Mouse (Mus musculus) lung, postnatal 10 days (tissue): ENCODE measurements at regions not wholly inside any gene's neighbourhood (a gene's known extent, or its start where the extent isn't known, plus 50 kb on each side); places are given as distances from the start of the nearest gene placed in this dataset.

Experiments used
- DNase-seq: peaks from one replicate; pipeline ENCODE4 v3.0.0; 2021

- peak; percentile 89 for DNase-seq
Observed at GRCm38 (mm10) chr17:83276000-83276891, 61.2 kb downstream of the Pkdcc start.

DNA sequence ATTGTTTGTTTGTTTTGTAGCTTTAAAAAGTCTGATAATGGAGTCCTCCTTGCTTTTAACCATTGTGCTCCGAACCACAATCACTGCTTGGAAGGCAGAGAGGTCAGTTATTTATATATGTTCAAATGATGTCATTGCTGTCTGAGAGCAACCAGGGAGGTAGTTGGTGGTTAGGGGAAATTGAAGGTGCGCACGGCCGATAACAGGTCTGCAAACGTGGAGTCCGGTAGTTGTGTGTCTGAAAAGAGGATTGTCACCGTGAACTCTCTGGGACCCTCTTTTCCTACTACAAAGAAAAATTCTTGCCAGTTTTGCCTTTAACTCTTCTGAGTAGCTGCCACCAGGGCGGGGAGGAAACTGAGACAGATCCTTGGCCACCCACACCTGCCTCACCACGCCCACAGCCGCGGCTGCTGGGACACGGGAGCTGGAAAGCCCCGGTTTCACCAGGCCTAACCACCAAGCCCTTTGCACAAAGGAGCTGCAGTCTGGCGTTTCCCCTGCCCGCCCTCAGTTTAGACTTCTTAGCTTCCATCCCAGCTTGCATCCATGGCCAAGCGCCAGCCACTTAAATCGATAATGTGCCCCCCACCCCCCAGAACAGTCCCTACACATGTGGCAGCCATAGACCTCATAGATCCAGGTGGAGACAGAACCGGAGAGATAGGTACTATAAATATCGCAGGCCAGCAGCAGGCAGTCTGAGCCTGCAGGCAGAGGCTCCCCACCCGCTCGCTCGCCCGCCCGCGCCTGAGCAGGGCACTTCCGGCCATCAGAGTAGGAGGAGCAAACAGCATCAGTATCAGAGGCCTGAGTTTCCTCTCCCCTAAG is 62.2 kb downstream of the Pkdcc start:
- DNase-seq = peak; percentile 79

DNA sequence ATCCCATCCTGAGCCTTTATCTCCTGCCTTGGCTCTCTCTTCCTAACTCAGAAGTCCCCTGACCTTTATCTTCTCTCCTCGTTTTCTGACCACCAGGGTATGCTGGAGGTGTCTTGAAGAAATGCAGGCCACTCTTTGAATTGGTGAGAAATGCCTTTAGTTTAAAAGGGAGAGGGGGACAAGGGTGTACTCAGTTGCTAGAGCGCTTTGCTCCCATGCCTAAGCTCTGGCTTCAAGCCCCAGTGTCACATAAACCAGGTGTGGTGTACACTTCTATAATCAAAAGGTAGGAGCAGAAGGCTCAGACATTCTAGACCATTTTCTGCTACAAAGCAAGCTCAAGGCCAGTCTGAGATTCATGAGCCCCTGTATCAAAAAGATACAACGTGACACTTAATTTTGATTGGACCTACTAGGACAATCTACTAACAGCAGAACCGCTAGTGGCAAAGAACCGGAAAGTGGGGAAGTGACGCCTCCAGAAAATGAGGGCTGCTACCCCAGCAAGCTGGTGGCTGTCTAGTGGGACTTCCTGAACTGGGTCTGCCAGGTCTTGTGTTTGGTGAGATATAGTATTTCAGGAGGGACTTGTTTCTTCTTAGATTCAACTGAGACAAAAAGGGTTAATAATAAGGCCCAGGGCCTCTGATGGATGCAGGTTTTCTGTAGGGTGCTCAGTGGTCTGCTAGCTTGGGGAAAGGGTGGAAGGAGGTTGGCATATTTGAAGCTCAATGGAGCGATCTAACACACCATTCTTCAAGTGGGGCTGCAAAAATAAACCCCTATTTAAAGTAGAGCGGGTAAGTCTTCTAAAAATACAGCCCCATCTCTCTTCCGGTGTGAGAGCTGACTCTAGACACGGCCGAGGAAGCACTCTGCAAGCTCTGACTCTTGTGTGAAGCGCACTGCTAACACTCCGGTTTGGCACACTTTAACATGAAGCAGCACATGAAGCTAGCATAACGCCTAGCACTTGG is 63.1 kb downstream of the Pkdcc start:
- no peak for DNase-seq

DNA sequence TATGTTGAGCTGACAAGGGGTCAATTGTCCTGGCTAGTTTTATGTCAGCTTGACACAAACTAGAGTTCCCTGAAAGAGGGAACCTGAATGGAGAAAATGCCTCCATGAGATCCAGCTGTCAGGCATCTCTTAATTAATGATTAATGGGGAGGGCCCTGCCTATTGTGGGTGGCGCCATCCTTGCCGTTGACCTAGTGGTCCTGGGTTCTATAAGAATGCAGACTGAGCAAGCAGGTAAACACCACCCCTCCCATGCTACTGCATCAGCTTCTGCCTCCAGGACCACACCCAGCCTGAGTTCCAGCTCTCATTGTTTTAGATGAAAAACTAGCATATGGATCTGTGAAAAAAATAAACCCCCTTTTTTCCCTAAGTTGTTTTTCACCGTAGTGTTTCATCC is 67.4 kb upstream of the Eml4 start:
- DNase-seq = no peak

DNA sequence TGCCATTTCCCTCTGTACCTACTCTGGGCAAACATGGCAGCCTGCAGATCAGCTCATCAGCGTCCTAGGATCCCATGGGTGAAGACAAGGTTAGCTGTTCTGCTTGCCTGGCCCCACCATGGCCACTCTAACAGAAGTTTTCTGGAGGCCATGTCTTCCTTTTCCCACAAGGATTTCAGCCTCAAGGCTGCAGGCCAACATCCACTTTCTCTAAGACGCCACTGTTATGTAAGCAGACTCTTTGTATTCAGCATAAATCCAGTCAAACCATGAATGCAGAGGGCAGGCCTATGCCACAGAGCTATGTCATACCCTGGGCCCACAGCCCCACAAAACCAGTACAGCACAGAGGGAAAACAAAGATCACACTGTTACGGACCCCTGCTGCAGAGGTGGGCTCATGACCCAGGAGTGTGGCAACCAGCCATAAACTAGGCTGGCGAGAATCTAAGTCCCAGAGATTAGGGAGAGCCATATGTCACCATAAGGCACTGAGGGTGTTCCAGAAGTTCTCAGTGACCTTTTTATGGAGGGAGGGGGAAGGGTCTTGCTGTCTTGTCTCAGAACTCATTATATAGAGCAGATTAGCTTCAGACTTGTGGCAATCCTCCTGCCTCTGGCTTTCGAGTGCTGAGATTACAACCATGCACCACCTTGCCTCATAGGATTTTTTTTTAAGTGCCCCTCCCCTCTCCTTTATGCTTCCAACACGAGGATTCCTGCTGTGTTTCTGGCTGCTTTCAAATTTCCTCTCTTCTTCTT is 63.2 kb upstream of the Eml4 start:
- DNase-seq = no peak

GRCm38 (mm10) chr17:83288143-83288492 is 62.6 kb upstream of the Eml4 start:
- peak; percentile 34 for DNase-seq

DNA sequence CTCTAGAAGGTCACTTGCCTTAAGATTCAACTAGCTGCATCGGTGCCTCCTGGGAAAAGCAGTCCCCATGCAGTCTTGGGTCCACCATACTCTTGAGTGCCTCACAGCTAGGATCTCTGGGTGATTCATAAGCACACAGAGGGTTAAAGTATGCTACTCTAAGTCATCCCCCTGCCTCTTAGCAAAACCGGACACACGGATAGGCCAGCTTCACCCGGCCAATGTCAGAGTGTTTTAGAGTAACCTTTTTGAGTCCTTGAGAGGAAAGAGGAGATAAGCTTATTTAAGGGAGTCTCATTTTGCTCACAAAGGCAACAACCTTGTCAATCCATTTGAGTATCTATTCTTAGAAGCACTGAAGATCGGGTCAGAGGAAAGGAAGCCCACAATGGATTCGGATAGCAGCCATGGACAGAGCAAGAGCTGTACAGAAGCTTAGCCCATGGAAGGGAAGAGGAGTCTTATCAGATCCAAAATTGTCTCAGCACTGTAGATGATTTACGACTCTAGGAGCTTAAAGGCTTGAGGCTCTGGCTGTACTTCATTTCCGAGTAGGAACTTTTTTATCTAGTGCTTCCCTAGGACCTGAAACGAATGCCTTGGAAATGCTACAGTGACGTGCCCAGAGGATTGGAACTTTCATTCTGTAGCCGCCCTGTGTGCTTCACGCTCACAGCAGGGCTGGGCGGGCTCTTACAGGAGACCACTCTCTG is 55.0 kb upstream of the Eml4 start:
- no peak for DNase-seq

DNA sequence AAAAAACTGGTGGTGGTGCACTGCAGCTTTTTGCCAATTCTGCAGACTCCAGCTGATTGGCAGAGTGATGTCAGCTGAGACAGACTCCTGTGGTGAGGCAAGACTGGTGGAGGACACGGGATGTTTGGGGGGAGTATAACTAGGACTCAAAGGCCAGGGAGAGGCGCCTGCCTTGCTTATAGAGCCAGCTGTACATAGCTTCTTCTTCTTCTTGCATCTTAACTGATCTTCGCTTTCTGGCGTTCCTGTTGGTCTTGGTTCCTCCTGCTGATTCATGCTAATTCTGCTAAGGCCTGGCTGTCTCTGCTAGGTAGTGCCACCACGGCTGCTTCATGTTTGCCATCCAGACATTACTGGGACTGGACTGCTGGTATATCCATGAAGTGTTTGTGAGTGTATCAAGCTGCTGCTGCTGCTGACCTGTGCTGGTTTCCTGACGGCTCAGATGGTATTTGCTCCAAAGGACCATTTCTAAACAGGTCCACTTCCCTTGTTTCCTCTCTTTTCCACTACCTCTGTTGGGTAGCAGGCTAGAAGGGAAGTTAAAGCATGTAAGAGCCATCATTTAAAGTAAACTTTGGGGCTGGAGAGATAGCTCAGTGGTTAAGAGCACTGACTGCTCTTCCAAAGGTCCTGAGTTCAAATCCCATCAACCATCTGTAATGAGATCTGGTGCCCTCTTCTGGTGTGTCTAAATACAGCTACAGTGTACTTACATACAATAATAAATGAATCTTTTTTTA is 53.2 kb upstream of the Eml4 start:
- DNase-seq = peak; percentile 14
